In genomic region chr5:8868019-8868418, GRCm38 (mm10) we compare ENCODE assay signal across 8 mouse cellular contexts. TPM values are rescaled to one million over a fixed set of nuclear protein-coding genes. Genes with fewer than 3 reads are reported as not detected.
A peak's percentile ranks its signal among the peaks of the same experiment; 100 is the strongest.
DNase-seq lines count a peak whose midpoint lies in the region; ATAC-seq and TF ChIP-seq lines count a peak whose summit lies in the region.

No protein-coding gene starts in this region.

- no peaks in the 10 kb centered on the region for H3K9me3 ChIP-seq in forebrain, embryonic 12.5 days
- no peaks in the 10 kb centered on the region for H3K9me3 ChIP-seq in forebrain, embryonic 15.5 days
- H3K9me3 ChIP-seq in liver, embryonic 12.5 days (replicated peaks), result no peaks in the 10 kb centered on the region
- H3K9me3 ChIP-seq in stomach, postnatal 0 days (ENCODE audit: control insufficient read depth, low read length), result no peaks in the 10 kb centered on the region

- DNase-seq in right cerebral cortex, postnatal 14 days, result peak; percentile 12
- no peak for DNase-seq in right cerebral cortex, postnatal 4 days
- DNase-seq in gastrocnemius, postnatal 10 days, result peak; percentile 14
- DNase-seq in stomach, postnatal 0 days (ENCODE audit: low spot score), result peak; percentile 31
- no peak for DNase-seq in right cerebral cortex, adult 2 months (ENCODE audit: low spot score in 2 of 2)

- TF ChIP-seq CTCF in stomach, postnatal 0 days (IDR thresholded peaks at IDR 0.05; ENCODE audit: low read depth), result peak; percentile 62

- no peak overlapping the region for H3K4me2 ChIP-seq in forebrain, embryonic 12.5 days
- H3K4me2 ChIP-seq in forebrain, embryonic 15.5 days (replicated peaks), result no peak overlapping the region
- no peak overlapping the region for H3K4me2 ChIP-seq in liver, embryonic 12.5 days
- H3K4me2 ChIP-seq in stomach, postnatal 0 days (replicated peaks; ENCODE audit: low read depth), result no peak overlapping the region

- 0 out of 2 replicates have a peak, but pooled peaks cover 3% of the 10 kb centered on the region for H3K4me1 ChIP-seq in forebrain, embryonic 12.5 days
- no peaks in the 10 kb centered on the region; the same call in 1 of the 2 replicates for H3K4me1 ChIP-seq in forebrain, embryonic 15.5 days
- H3K4me1 ChIP-seq in liver, embryonic 12.5 days, result 0 out of 2 replicates have a peak, but pooled peaks cover 4% of the 10 kb centered on the region
- H3K4me1 ChIP-seq in stomach, postnatal 0 days (replicated peaks; ENCODE audit: control insufficient read depth, insufficient read depth), result no peaks in the 10 kb centered on the region

- H3K36me3 ChIP-seq in forebrain, embryonic 12.5 days (replicated peaks), result no peaks in the 10 kb centered on the region
- H3K36me3 ChIP-seq in forebrain, embryonic 15.5 days, result no peaks in the 10 kb centered on the region
- no peaks in the 10 kb centered on the region for H3K36me3 ChIP-seq in liver, embryonic 12.5 days
- H3K36me3 ChIP-seq in stomach, postnatal 0 days (ENCODE audit: control insufficient read depth, insufficient read depth, low read length), result no peaks in the 10 kb centered on the region

- no peak for TF ChIP-seq EP300 in stomach, postnatal 0 days (optimal IDR thresholded peaks at IDR 0.05)

- no peak overlapping the region for H3K9ac ChIP-seq in forebrain, embryonic 12.5 days
- no peak overlapping the region for H3K9ac ChIP-seq in forebrain, embryonic 15.5 days (replicated peaks)
- no peak overlapping the region for H3K9ac ChIP-seq in liver, embryonic 12.5 days
- no peak overlapping the region for H3K9ac ChIP-seq in stomach, postnatal 0 days (ENCODE audit: low read length)

- H3K27me3 ChIP-seq in forebrain, embryonic 12.5 days, result no peaks in the 10 kb centered on the region
- H3K27me3 ChIP-seq in forebrain, embryonic 15.5 days, result no peaks in the 10 kb centered on the region
- H3K27me3 ChIP-seq in liver, embryonic 12.5 days (replicated peaks), result no peaks in the 10 kb centered on the region
- H3K27me3 ChIP-seq in stomach, postnatal 0 days (ENCODE audit: control insufficient read depth, insufficient read depth, low read length), result no peaks in the 10 kb centered on the region

- WGBS in forebrain, embryonic 12.5 days, result 24% methylated on average over 1 of the region's 1 CpGs
- WGBS in forebrain, embryonic 15.5 days, result 8% methylated on average over 1 of the region's 1 CpGs
- WGBS in liver, embryonic 12.5 days (ENCODE audit: insufficient replicate concordance), result 18% methylated on average over 1 of the region's 1 CpGs
- 9% methylated on average over 1 of the region's 1 CpGs for WGBS in stomach, postnatal 0 days

- no peak overlapping the region for H3K27ac ChIP-seq in forebrain, embryonic 12.5 days
- no peak overlapping the region for H3K27ac ChIP-seq in forebrain, embryonic 15.5 days (replicated peaks)
- no peak overlapping the region for H3K27ac ChIP-seq in liver, embryonic 12.5 days
- no peak overlapping the region for H3K27ac ChIP-seq in stomach, postnatal 0 days (replicated peaks)

- ATAC-seq in forebrain, embryonic 12.5 days (ENCODE audit: low FRiP score), result peak; percentile 72; the same call in 1 of the 2 replicates
- no peak for ATAC-seq in forebrain, embryonic 15.5 days (replicated peaks)
- peak; percentile 80 for ATAC-seq in liver, embryonic 12.5 days
- ATAC-seq in stomach, postnatal 0 days (ENCODE audit: low FRiP score, low TSS enrichment), result no peak

- H3K4me3 ChIP-seq in forebrain, embryonic 12.5 days (replicated peaks), result no peak overlapping the region
- H3K4me3 ChIP-seq in forebrain, embryonic 15.5 days, result no peak overlapping the region
- H3K4me3 ChIP-seq in liver, embryonic 12.5 days, result no peak overlapping the region
- H3K4me3 ChIP-seq in stomach, postnatal 0 days (ENCODE audit: low read depth, low read length), result no peak overlapping the region

RNA-seq across cellular contexts. Expression of gene Abcb4, which starts 25.5 kb away (rescaled TPM):
- 1.1 and 1.6 TPM in 2 replicates for polyA plus RNA-seq in forebrain, embryonic 12.5 days (2016; fragmentation: Nextera tagmentation; extraction: Ambion mirVana)
- 0.66 and 0.85 TPM in 2 replicates for polyA plus RNA-seq in forebrain, embryonic 15.5 days (2015; fragmentation: Nextera tagmentation; extraction: Ambion mirVana)
- 10 to 100 TPM; 11.9 to 14.7 TPM for total RNA-seq in gastrocnemius, postnatal 10 days (2021)
- polyA plus RNA-seq in liver, embryonic 12.5 days (2016; fragmentation: Nextera tagmentation; extraction: Ambion mirVana), result 37.8 and 40.1 TPM in 2 replicates
- polyA plus RNA-seq in stomach, postnatal 0 days (2015; fragmentation: Nextera tagmentation; extraction: Ambion mirVana), result 0.21 and 0.23 TPM in 2 replicates

Comparison
In these comparisons a context has a peak if more than half of its experiments do, and no peak if none do; other contexts are left out.
1. ATAC-seq: peak in forebrain, embryonic 12.5 days (single experiment) and liver, embryonic 12.5 days (single experiment); none in forebrain, embryonic 15.5 days (single experiment) and stomach, postnatal 0 days (single experiment).
2. DNase-seq: peak in right cerebral cortex, postnatal 14 days (single experiment), gastrocnemius, postnatal 10 days (single experiment) and stomach, postnatal 0 days (single experiment); none in right cerebral cortex, postnatal 4 days (single experiment) and right cerebral cortex, adult 2 months (0 of 2).
3. RNA of gene Abcb4, which starts 25.5 kb away (polyA plus RNA-seq): 37.8 to 40.1 TPM in liver, embryonic 12.5 days; 1.1 to 1.6 TPM in forebrain, embryonic 12.5 days, 0.66 to 0.85 TPM in forebrain, embryonic 15.5 days and 0.21 to 0.23 TPM in stomach, postnatal 0 days; every median in the first group is over 10 times any median in the second.